Mouse (Mus musculus) kidney, adult 8-10 months (tissue): Measurements from ENCODE around the gene Bola2.
"Not testable (repeated sequence)": the region's sequence is repeated elsewhere in the genome, so short reads cannot be mapped to it uniquely, and the experiment has no call there.

Experiments
- DNase-seq, 2 experiments: peaks; one replicate each; pipeline ENCODE4 v3.0.0; 2022

The Bola2 gene

DNA sequence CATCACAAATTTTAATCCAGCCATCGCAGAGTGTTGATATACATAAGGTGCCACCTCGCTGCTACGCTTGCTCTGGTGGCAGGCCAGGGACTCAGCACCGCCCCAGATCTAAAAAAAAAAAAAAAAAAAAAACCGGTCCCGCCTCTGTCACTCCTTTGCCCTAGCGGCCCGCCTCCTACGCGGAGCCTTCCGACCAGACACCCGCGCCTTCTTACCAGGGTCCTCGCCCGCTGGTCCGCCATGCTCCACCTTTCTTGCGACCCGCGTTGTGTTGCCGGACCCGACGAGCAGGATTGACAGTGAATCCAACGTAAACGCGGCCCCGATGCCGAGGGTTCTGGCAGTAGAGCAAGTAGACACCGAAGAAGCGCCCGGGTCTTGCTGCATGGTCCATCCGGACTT, at the start of gene Bola2:
Bola2 (plus strand) TSS at position 192 of the 402 bp plus-strand sequence.
- DNase-seq, result peak; percentile 61 to 69

DNA sequence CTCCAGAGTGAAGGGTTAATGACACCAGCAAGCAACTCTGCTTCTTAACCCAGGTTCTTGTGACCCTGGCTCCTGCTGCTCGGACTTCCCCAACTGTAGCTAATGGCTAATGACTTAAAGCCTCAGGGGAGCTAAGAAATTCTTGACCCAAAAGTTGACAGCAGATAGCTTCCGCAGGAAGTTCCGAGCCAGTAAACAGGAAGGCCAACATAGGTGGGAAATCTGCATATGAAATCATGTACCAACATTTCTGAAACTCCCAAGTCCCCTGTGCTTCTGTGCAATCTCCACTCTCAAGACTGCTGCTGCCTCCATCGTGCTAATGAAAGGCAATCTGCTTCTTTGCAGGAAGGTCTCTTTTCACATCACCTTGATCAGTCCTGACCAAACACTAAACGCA, 49.5 kb upstream of the Bola2 start:
- peak in 1 of 2 experiments; percentile 40 for DNase-seq

DNA sequence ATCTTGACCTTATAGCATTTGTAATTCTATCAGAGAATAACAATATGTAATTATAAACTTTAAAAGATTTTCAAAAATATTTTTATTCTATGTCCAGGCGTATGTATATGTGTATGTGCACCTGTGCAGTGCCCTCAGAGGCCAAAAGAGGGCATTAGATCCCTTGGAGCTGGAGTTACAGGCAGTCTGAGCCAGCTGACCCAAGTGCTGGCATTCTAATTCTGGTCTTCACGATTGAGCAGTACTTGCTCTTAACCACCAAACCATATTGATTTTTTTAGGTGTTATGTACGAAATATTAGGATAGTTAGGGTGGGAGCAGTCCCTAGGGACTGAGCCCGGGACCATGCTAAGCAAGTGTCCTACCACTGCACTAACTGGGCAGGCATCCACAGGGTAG, 46.7 kb upstream of the Bola2 start:
- DNase-seq, result no peak

GRCm38 (mm10) chr7:126649231-126650051, 45.8 kb upstream of the Bola2 start, which contains the start of gene Sgf29:
Sgf29 (plus strand) TSS chr7:126649309.
- DNase-seq, result peak; percentile 92

DNA sequence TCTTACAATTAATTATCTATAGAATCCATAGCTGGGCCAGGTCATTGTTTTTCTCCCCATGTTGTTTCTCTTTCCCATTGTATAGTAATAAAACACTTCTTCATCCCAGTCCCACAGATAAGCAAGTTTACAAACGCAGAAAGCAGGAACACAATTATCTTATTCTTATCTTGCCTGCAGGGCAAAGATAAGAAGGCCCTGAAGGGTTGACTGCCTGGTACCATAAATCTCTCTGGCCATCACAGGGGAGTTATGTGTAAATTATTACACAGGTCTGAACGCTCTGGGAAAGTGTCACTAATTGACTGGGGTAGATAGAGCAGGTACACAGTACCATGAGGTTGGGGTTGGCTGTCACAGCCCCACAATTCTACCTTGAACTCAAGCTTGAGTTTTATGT, 44.3 kb upstream of the Bola2 start:
- DNase-seq, result no peak

DNA sequence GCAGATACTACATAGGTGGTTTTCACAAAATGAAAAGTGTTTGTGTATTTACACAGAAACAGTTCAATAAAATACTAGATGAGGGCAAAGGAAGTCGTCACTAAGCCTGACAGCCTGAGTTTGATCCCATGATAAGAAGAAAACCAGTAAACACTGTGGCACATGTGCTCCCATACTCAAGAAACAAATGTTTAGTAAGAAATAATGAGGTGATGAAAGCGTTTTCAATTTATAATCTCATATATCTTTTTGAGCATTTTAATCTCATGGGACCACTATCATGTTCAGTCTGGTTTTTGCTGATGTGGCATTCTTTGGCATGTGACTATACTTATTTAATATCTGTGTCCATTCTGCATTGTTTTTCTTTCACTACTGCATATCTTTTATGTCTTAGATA, 41.2 kb upstream of the Bola2 start:
- DNase-seq, result no peak

DNA sequence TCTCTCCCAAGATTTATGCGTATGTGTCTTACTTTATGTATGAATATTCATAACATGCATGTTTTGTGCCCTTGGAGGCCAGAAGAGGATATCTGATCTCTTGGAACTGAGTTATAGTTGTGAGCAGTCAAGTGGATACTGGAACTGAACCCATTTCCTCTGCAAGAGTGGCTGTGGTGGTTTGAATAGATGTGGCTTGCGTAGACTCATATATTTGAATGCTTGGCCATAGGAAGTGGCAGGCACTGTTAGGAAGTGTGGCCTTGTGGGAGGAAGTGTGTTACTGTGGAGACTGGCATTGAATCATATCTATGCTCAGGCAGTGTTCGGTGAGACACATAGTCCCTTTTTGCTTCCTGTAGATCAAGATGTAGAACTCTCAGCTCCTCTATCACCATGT, 39.5 kb upstream of the Bola2 start:
- DNase-seq, result no peak

DNA sequence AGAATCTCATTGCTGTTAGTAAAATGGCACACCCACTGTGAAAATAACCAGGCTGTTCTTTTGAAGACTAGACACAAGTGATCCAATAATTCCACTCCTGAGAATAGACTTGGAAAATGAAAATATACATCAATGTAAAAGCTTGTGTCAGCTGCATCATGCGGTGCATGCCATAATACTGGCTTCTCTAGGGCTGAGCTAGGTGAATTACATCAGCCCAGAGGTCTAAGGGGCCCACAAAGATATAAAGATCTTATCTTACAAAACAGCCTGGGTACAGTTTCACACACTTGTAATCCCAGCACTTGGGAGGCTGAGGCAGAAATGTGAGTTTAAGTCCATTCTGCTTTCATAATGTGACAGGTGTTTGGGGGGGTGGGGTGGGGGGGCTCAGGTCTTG, 37.7 kb upstream of the Bola2 start:
- DNase-seq, result no peak

DNA sequence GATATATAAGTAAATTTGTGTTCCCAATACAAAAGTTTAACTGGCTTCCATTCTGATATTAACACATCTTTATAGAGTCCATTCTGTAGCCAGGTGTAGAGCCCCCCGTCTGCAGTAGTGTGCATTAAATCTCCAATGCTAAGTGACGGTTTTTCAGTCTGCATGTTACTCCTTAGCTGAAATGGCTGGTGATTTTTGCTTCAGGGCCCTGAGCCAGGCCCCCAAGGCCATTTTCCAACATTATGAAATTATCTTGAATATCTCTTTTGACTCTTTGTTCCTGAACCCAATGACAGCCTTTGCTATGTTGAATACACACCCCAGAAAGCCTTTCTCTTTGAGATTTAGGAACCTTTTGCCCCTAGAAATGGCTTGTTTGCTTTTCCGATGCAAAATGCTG, 35.4 kb upstream of the Bola2 start:
- DNase-seq, result no peak

DNA sequence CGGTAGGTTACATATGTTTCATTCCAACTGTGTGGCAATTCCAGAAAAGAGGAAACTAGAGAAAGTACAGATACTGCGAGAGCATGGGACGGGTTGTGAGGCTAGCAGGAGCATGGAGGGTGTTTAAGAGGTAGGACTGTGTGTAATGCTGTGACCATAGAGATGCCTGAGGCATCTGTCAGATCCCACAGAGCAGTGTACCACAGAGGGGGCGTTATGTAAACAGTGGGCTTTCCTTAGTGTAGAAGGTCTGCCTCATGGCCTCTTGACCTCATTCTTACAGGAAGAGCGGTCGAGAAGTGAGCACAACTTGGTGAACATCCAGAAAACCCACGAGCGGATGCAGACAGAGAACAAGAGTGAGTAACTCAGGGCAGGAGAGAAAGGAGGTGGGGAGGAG, 31.6 kb upstream of the Bola2 start:
- DNase-seq, result no peak

- DNase-seq, result peak in 1 of 2 experiments; percentile 56
Measured at GRCm38 (mm10) chr7:126665269-126665668, 29.9 kb upstream of the Bola2 start.

GRCm38 (mm10) chr7:126667495-126668090, 27.6 kb upstream of the Bola2 start:
- no peak for DNase-seq

- DNase-seq, result no peak
Measured at GRCm38 (mm10) chr7:126668452-126668851, 26.7 kb upstream of the Bola2 start.

DNA sequence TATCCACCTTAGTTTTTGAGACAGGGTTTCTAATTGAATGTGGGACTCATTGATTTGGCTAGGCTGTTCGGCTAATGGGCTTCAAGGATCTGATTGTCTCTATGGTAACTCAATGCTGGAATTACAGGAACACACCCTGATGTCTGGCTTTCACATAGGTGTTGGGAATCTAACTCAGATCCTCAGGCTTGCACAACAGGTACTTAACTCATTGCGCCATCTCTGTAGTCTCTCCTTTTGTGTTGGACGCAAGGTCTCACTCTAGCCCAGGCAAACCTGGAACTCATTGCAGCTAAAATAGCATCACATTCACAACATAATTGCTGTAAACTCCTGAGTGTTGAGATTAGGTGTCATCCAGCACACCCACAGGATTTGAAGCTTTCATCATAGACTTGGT, 25.0 kb upstream of the Bola2 start:
- no peak for DNase-seq

GRCm38 (mm10) chr7:126672111-126672510, 23.1 kb upstream of the Bola2 start:
- no peak for DNase-seq

DNA sequence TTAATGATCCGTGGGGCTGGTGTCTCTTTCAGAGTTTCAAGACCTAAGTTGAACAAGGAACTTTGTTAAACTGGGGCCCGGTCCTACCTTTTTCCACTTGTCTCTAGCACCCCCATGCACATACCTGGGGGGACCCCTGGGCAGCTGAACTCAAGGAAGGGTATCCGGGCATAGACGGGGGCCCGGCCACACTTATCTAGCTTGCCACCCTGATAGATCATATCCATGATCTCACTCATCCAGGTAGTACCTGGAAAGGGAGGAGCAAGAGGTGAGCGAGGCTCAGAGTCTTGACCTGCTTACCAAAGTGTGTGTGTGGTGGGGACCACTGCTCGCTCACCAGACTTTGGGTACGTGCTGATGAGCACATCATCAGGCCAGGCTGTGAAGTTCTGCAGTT, 20.1 kb upstream of the Bola2 start:
- DNase-seq, result no peak

DNA sequence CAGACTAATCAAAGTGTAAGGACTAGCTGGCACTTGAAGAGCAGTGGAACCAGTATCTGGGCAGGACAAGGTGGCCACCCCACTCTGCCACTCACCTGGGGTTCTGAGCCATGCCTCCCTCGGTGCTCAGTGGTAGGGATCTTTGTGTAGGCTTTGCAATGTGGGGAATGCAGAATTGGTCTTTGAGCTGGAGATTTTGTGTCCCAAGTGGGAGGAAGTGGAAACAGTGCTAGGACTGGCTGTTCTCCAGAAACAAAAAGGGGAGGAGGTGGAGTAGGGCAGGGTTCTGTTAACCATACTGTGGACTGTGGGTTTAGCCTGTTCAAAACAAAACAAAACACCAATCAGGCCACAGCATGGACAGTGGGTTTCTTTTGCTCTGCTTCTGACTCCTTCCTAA, 19.0 kb upstream of the Bola2 start, which contains the start of gene Sult1a1:
Sult1a1 (minus strand) TSS at position 226 of the 400 bp plus-strand sequence.
- DNase-seq, result peak; percentile 78 to 84

- no peak for DNase-seq
Measured at GRCm38 (mm10) chr7:126676631-126677220, 18.5 kb upstream of the Bola2 start.

GRCm38 (mm10) chr7:126678545-126679341, 16.5 kb upstream of the Bola2 start:
- peak; percentile 52 to 68 for DNase-seq

DNA sequence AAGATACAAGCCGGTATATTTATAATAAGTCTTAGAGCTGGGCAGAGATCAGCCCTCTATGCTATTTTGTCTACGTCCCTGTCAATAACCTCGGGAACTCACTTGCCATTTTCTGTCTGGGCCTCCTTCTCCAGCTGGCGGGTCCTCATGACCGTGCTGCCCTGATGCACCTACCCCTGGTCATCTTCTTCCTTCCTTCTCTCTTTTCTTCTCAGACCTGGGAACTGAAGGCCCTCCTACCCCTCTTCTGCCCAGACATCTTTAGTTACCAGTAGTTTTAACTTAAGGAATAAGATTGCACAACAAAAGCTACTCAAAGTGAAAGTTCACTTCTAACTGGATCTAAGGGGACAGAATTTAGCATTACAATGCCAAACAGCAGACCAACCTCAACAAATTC, 15.5 kb upstream of the Bola2 start:
- no peak for DNase-seq

- DNase-seq, result peak; percentile 75 to 78
Measured at GRCm38 (mm10) chr7:126681221-126681620, 14.0 kb upstream of the Bola2 start.

DNA sequence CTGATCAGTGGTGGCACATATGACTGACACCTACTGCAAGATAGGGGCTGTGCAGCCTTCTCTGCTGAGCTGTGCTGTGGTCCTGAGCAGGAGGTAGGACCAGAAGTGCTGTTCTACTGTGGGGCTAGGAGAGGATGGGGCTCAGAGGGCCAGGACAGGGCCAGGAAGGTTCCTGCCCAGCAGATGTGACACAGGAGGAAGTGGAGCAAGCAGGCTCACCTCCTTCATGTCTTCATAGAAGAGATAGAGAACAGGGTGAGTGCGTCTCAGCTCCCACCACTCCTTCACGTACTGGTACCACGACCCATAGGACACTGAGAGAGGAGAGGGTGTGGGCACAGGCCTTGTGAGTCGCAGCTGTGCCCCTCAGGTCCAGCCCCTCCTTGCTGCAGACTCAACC, 7.0 kb upstream of the Bola2 start:
- DNase-seq, result not testable (repeated sequence)

- DNase-seq, result no peak
Measured at GRCm38 (mm10) chr7:126689021-126689420, 6.2 kb upstream of the Bola2 start.
